Mouse (Mus musculus) midbrain, embryonic 16.5 days (tissue): ENCODE measurements around the gene Nkiras2. TPM values are rescaled to one million over a fixed set of nuclear protein-coding genes. Genes with fewer than 3 reads are reported as not detected.

ENCODE experiments used
- ATAC-seq: fragments of 200-750 bp; cut with Nextera tagmentation; 2 replicates; pipeline ENCODE4 v1.8.0; 2017; ENCODE audit warnings: moderate TSS enrichment
- H3K27ac ChIP-seq: fragments of 300-500 bp; sonication (generic); 2 replicates; pipeline ENCODE4 v1.5.1; 2014; ENCODE audit warnings: mild to moderate bottlenecking, low read length, mixed read lengths
- H3K27me3 ChIP-seq: fragments of 300-500 bp; sonication (generic); 2 replicates; pipeline ENCODE4 v1.6.1; 2014; ENCODE audit warnings: low read depth, low read length, mixed read lengths; ENCODE audit not compliant: control insufficient read depth, insufficient read depth
- H3K36me3 ChIP-seq: fragments of 300-500 bp; sonication (generic); 2 replicates; pipeline ENCODE4 v1.6.1; 2014; ENCODE audit warnings: mild to moderate bottlenecking, low read length, moderate library complexity, mixed read lengths; ENCODE audit not compliant: control insufficient read depth, insufficient read depth
- H3K4me1 ChIP-seq: fragments of 300-500 bp; sonication (generic); 2 replicates; pipeline ENCODE4 v1.6.1; 2014; ENCODE audit warnings: mild to moderate bottlenecking, low read length, mixed read lengths; ENCODE audit not compliant: control insufficient read depth, insufficient read depth
- H3K4me2 ChIP-seq: fragments of 300-500 bp; sonication (generic); 2 replicates; pipeline ENCODE4 v1.6.1; 2014; ENCODE audit warnings: mild to moderate bottlenecking, low read length, mixed read lengths
- H3K4me3 ChIP-seq: fragments of 300-500 bp; sonication (generic); 2 replicates; pipeline ENCODE4 v1.5.1; 2014; ENCODE audit warnings: low read depth, mild to moderate bottlenecking, low read length, moderate library complexity, mixed read lengths
- H3K9ac ChIP-seq: fragments of 300-500 bp; sonication (generic); 2 replicates; pipeline ENCODE4 v1.6.1; 2014; ENCODE audit warnings: low read depth, low read length, mixed read lengths
- H3K9me3 ChIP-seq: fragments of 300-500 bp; sonication (generic); replicated peaks from 2 replicates; pipeline ENCODE4 v1.6.1; 2014; ENCODE audit warnings: mild to moderate bottlenecking, low read length, mixed read lengths; ENCODE audit not compliant: control insufficient read depth, poor library complexity, severe bottlenecking
- WGBS: fragments of 180-500 bp; shearing (Covaris S2); extraction: QIAGEN DNeasy Blood & Tissue Kit; methylation state at CpG from one replicate; pipeline ENCODE4 v1.1.7; 2014; 5-methylcytosine and 5-hydroxymethylcytosine counted together
- polyA plus RNA-seq: library from polyadenylated mRNA; unstranded; fragments of >200 nt; fragmentation: Nextera tagmentation; extraction: Ambion mirVana; gene quantifications from 2 replicates; pipeline ENCODE4 v1.2.1, GENCODE M21; 2015

Gene Nkiras2
- polyA plus RNA-seq, result 97.7 TPM in 2 replicates

DNA sequence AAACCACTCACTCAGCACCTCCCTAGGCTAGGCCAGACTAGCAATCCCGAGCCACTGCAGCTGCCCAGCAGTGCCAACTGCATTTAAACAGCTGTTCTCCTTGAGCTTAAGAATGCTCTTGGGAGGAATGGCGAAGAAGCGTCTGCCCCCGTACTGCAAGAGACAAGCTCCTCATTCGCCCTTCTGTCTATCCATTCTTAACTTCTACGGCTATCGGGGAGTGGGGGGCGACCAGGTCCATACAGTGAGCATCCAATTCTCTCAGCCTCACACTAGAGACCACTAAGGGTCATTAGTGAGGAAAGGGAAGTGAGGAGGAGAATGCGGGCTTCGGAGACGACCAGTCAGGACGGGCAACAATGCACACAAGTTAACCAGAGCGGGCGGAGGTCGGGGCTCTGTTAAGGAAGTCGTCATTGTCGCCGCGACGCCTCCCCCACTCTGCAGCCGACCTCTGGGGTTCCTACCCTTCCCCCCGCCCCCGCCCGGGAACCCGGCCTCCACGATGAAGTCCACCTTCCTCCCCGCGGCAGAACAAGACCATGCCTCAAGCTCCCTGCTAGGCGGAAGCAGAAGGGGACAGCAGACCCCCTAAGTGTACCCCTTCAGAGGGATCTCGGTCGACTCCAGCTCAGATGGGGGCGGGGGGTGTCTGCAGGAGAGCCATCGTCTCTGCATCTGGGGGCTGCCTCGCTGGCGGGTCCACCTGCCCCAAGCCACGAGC is at the start of gene Nkiras2:
TSS of gene Nkiras2 (plus strand) at position 484 of the 724 bp plus-strand sequence.
- Histone ChIP-seq H3K4me2 (peak within 1 kb of the TSS; percentile 87), H3K4me3 (peak within 1 kb of the TSS; percentile 85), H3K27ac (peak within 1 kb of the TSS; percentile 96), H3K27me3 (no peaks in the 10 kb centered on the region), H3K36me3 (no peaks in the 10 kb centered on the region), H3K9me3 (no peaks in the 10 kb centered on the region), H3K4me1 (peaks cover 24% of the 10 kb centered on the region), H3K9ac (peak within 1 kb of the TSS; percentile 87)
- ATAC-seq, result peak; percentile 71
- WGBS, result under 1% methylated on average over 36 of the region's 36 CpGs

DNA sequence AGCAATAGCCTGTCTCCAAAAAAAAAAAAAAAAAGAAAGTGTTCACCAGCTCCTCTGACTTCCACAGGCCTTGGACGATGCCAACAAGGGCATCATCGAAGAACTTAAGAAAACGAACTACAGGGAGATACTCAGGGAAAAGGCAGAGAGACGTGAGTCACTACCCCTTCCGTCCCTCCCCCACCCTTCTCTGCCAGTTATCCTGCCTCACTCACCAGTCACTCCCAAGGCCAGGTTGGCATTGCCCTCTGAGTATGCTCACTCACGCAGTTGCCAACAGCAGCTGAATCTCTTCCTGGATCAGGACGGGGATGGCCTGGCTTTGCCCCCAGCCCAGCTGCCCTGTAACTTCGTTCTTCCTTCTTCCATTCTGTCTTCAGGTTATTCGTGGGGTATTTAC is 49.3 kb upstream of the Nkiras2 start:
- Histone ChIP-seq H3K27ac (no peak overlapping the region), H3K4me3 (no peak overlapping the region), H3K27me3 (no peaks in the 10 kb centered on the region; the same call in none of the 2 replicates), H3K4me1 (peaks cover 8% of the 10 kb centered on the region; the same call in 1 of the 2 replicates), H3K9ac (no peak overlapping the region), H3K36me3 (no peaks in the 10 kb centered on the region), H3K9me3 (no peaks in the 10 kb centered on the region), H3K4me2 (no peak overlapping the region)
- ATAC-seq, result no peak
- 63% methylated on average over 9 of the region's 9 CpGs for WGBS

DNA sequence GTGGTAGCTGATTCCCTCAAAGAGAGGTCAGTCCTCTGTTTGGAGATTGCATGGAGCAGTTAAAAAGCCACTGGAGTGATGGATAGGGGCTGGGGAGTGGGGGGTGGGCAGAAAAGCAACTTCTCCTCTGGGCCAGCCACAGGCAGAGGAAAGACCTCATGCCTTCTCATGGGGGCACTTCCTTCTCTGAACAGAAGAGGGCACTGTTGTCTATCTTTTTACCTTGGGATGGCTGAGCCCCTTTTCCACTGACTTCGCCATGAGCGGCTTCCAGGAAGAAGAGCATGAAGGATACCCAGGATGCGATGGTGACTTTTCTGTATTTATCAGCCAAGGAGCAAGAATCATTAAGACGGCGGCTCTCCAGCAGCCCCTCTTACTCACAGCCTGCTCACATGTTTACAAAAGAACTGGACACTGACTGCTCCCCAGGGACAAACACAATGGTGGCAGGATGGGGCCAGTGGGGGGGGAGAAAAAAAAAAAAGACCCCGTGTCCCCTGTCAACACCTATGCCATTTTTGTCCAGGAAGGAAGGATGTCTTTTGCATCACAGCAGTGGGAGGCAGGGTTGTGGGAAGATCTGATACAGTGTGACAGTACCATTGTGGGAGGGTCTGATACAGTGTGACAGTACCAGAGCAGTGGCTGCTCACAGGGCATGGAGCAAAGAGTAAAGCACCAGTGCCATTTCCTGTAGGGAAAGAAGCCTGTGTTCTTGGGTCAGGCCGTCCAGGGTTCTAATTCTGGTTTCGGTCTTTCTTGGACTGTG is 48.4 kb upstream of the Nkiras2 start:
- 12% methylated on average over 8 of the region's 8 CpGs for WGBS
- H3K4me1 ChIP-seq, result peaks cover 12% of the 10 kb centered on the region; the same call in 1 of the 2 replicates
- no peaks in the 10 kb centered on the region for H3K9me3 ChIP-seq
- H3K4me2 ChIP-seq, result peak overlapping the region; percentile 56
- peak overlapping the region; percentile 22; the same call in 1 of the 2 replicates for H3K9ac ChIP-seq
- H3K27ac ChIP-seq, result no peak overlapping the region
- no peaks in the 10 kb centered on the region; the same call in none of the 2 replicates for H3K27me3 ChIP-seq
- peak overlapping the region; percentile 15 for H3K4me3 ChIP-seq
- ATAC-seq, result peak; percentile 38
- no peaks in the 10 kb centered on the region for H3K36me3 ChIP-seq

DNA sequence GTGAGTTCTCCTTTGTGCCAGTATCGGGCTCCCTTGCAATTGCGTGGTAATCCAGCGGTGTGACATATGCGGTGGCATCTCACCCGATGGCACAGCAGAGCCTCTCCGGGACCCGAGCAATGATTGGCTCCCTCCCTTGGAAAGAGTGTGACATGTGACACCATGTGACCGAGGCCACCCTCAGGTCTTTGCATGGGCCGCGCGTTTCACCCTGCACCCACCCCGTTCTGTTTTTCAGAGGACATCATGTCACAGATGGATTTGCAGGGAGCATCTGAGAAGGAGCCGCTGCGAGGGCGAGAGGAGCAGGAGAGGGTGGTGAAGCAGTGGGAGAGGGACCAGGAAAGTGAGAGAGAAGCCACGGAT is 47.9 kb upstream of the Nkiras2 start:
- no peaks in the 10 kb centered on the region for H3K36me3 ChIP-seq
- H3K4me3 ChIP-seq, result peak overlapping the region; percentile 15
- H3K9ac ChIP-seq, result peak overlapping the region; percentile 22; the same call in 1 of the 2 replicates
- H3K4me2 ChIP-seq, result peak overlapping the region; percentile 56
- no peak overlapping the region for H3K27ac ChIP-seq
- peak; percentile 53; the same call in 1 of the 2 replicates for ATAC-seq
- H3K4me1 ChIP-seq, result peaks cover 14% of the 10 kb centered on the region; the same call in 1 of the 2 replicates
- no peaks in the 10 kb centered on the region for H3K9me3 ChIP-seq
- 7% methylated on average over 16 of the region's 16 CpGs for WGBS
- H3K27me3 ChIP-seq, result no peaks in the 10 kb centered on the region; the same call in none of the 2 replicates

DNA sequence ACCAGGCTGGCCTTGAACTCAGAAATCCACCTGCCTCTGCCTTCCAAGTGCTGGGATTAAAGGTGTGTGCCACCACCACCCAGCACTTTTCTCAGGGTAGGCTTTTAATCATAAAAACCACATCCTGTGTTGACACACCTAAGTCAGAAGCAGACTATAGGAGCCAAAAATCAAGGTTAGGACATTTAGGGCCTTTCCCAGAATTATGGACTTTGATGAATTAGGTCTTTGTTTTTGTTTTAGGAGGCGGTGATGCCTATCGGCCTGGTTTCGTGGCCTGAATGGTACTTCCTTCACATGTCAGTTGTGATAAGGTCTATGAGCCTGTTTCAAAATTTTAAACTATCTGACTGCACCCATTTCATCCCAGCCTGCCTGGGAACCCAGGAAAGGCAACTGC is 44.9 kb upstream of the Nkiras2 start:
- 98% methylated on average over 3 of the region's 3 CpGs for WGBS
- H3K27ac ChIP-seq, result no peak overlapping the region
- no peak overlapping the region; the same call in 1 of the 2 replicates for H3K4me3 ChIP-seq
- no peaks in the 10 kb centered on the region for H3K9me3 ChIP-seq
- H3K27me3 ChIP-seq, result no peaks in the 10 kb centered on the region; the same call in none of the 2 replicates
- peaks cover 14% of the 10 kb centered on the region; the same call in 1 of the 2 replicates for H3K4me1 ChIP-seq
- ATAC-seq, result no peak
- H3K9ac ChIP-seq, result no peak overlapping the region
- H3K36me3 ChIP-seq, result peaks cover 4% of the 10 kb centered on the region; the same call in 1 of the 2 replicates
- H3K4me2 ChIP-seq, result no peak overlapping the region; the same call in 1 of the 2 replicates

DNA sequence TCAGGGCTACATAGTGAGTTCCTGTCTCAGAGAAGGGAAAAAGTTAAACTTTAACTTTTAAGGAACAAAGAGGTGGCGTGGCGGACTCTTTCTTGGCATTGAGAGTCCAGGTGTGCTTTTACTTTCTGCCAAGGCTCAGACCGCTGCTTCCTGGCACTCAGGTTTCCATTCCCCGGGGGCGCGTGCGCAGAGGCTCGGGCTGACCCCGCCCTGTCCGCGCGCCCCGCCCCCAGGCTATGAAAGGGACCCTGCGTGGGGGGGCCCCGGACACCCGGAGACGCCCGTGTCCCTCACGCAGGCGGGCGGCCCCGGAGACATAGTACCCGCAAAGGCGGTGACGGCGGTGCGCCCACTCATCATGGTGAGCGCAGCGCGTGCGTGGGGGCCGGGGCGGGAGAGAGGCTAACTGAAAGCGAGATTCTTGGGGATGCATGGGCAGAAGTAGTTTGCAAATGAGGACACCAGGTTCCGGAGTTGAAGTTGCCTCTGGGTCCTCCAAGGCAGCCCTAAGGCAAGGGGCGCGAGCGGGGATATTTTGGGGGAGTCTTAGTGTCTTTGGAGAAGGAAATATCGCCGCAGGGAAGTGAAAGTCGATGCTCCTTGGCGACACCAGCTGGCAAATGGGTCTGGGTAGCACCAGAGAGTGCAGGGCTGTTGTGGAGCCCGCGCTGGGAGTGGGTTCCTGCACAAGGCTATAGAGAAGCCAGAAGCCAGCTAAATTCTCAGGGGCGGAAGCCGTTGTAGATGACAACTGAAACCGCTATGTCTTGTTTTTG is 44.1 kb upstream of the Nkiras2 start, which contains the start of gene Cnp:
TSS of gene Cnp (plus strand) at position 197 of the 776 bp plus-strand sequence.
- H3K4me1 ChIP-seq, result peaks cover 14% of the 10 kb centered on the region; the same call in 1 of the 2 replicates
- H3K27ac ChIP-seq, result peak within 1 kb of the TSS; percentile 67
- no peaks in the 10 kb centered on the region for H3K9me3 ChIP-seq
- H3K27me3 ChIP-seq, result no peaks in the 10 kb centered on the region; the same call in none of the 2 replicates
- ATAC-seq, result peak; percentile 76
- peak within 1 kb of the TSS; percentile 63 for H3K9ac ChIP-seq
- H3K36me3 ChIP-seq, result peaks cover 7% of the 10 kb centered on the region; the same call in 1 of the 2 replicates
- WGBS, result 3% methylated on average over 46 of the region's 47 CpGs
- H3K4me2 ChIP-seq, result peak within 1 kb of the TSS; percentile 81
- peak within 1 kb of the TSS; percentile 57 for H3K4me3 ChIP-seq

DNA sequence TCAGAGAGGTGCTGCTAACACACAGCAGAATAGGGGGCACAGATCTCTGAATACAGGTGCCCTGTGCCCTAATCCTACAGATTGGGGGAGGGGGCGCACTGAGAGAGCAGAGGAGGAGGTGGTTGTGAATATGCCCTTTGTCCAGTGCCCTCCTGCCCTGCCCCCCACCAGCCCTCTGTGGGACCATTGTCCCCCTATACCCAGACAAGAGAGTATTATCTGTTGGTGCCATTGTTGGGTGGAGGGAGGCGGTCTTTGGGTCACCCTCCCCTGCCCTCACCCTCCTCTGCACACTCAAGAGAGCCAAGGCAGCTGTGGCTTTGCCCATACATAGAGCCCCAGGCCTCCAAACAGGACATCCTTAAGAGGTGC is 43.6 kb upstream of the Nkiras2 start:
- WGBS, result 21% methylated on average over 2 of the region's 2 CpGs
- peak; percentile 27; the same call in 1 of the 2 replicates for ATAC-seq
- H3K4me3 ChIP-seq, result peak overlapping the region; percentile 57

DNA sequence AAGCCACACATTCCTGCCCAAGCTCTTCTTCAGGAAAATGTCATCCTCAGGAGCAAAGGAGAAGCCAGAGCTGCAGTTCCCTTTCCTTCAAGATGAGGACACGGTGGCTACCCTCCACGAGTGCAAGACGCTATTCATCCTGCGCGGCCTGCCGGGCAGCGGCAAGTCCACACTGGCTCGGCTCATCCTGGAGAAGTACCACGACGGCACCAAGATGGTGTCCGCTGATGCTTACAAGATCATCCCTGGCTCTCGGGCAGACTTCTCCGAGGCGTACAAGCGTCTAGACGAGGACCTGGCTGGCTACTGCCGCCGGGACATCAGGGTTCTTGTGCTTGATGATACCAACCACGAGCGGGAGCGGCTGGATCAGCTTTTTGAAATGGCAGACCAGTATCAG is 42.8 kb upstream of the Nkiras2 start:
- Histone ChIP-seq H3K27me3 (no peaks in the 10 kb centered on the region; the same call in none of the 2 replicates), H3K9ac (no peak overlapping the region), H3K4me1 (peaks cover 7% of the 10 kb centered on the region; the same call in 1 of the 2 replicates), H3K9me3 (no peaks in the 10 kb centered on the region), H3K4me2 (peak overlapping the region; percentile 81; the same call in 1 of the 2 replicates), H3K4me3 (no peak overlapping the region), H3K36me3 (peaks cover 8% of the 10 kb centered on the region; the same call in 1 of the 2 replicates), H3K27ac (no peak overlapping the region)
- ATAC-seq, result no peak
- 65% methylated on average over 21 of the region's 21 CpGs for WGBS

More for the DNA sequence above, 43.6 kb upstream of the Nkiras2 start:
- H3K36me3 ChIP-seq, result peaks cover 8% of the 10 kb centered on the region; the same call in 1 of the 2 replicates
- H3K4me2 ChIP-seq, result peak overlapping the region; percentile 81
- H3K27ac ChIP-seq, result no peak overlapping the region
- no peaks in the 10 kb centered on the region; the same call in none of the 2 replicates for H3K27me3 ChIP-seq
- no peaks in the 10 kb centered on the region for H3K9me3 ChIP-seq
- H3K9ac ChIP-seq, result peak overlapping the region; percentile 63
- H3K4me1 ChIP-seq, result peaks cover 14% of the 10 kb centered on the region; the same call in 1 of the 2 replicates
